Mouse (Mus musculus): Measurements from ENCODE around the gene Slf2. TPM values are rescaled to one million over a fixed set of nuclear protein-coding genes. Genes with fewer than 3 reads are reported as not detected.
A peak's percentile ranks its signal among the peaks of the same experiment; 100 is the strongest.

The Slf2 gene
- polyA plus RNA-seq, 1 experiment: 20.6 TPM

DNA sequence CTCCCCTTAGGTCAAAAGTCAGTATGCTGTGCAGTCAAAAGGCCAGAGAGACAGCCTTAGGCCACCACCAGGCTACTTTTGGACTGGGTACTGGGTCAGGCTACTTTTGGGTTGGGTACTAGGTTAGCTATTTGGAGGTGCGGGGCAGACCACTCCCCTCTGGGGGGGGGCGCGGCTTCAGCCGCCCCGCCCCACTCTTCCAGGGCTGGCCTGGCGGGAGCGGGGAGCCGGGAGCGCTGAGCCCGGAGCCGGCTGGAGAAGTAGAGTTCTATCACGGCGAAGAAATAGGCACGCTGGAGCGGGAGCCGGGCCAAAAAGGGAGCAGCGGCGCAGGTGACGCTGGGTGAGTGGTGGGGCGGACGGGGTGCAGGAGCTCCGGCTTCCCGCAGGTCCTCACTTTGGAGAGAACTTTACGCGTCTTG lies 84.0 kb downstream of the Slf2 start:
- Histone ChIP-seq H3K4me1 (ENCODE audit: control insufficient read depth, insufficient read depth, low read length) (peaks cover 12% of the 10 kb centered on the region), H3K4me3 (ENCODE audit: insufficient read depth, low read length) (peak overlapping the region; percentile 66), H3K27ac (ENCODE audit: insufficient read depth, low read depth, low read length) (no peak overlapping the region)
- TF ChIP-seq POLR2A (IDR thresholded peaks at IDR 0.05; ENCODE audit: borderline replicate concordance, low read depth, low read length): no peak
- TF ChIP-seq CTCF (IDR thresholded peaks at IDR 0.05; ENCODE audit: low read depth, low read length): no peak

GRCm38 (mm10) chr19:45015518-45016281 lies 84.7 kb downstream of the Slf2 start:
- TF ChIP-seq POLR2A (IDR thresholded peaks at IDR 0.05; ENCODE audit: borderline replicate concordance, low read depth, low read length) (no peak), CTCF (IDR thresholded peaks at IDR 0.05; ENCODE audit: low read depth, low read length) (no peak)
- peaks cover 12% of the 10 kb centered on the region for H3K4me1 ChIP-seq (ENCODE audit: control insufficient read depth, insufficient read depth, low read length)
- no peak overlapping the region for H3K27ac ChIP-seq (ENCODE audit: insufficient read depth, low read depth, low read length)
- H3K4me3 ChIP-seq (ENCODE audit: insufficient read depth, low read length): peak overlapping the region; percentile 66

DNA sequence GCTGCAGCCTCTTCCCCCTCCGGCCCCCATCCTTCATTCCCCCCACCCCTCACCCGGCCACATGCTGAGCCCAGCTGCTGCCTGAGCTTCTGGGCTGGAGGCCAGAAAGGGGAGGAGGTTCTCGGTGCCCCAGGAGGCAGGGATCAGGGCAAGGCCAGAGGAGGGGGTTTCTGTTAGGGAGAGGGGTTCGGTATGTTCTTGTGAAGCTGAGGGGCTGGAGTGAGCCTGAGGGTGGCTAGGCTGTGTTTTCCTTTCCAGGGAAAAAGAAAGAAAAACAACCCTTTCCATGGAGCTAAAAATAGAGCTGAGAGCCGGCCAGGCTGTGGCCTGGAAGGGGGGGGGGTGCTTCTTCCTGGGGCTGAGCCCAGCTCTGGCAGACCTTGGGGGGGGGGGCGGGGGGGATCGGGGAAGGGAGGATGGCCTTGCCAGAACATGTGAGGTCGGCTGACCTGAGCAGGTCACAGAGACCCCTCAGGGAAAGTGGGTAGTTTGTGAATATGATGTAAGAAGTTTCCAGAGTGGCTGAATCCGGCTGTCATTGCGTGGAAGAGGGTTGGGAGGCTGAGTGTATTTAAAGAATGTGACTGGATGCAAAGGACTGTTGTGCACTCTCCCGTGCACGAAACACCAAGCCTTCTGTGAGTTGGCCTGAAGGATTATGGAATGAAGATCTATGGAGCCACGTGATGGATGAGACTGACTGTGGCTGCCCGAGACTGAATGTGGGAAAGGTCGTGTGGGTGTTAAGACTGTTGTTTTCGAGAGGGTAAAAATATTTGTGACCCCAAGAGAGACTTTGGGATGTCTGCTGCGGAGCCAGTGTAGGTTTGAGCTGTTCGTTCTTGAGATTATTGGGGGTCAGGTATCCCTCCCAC lies 85.6 kb downstream of the Slf2 start:
- peaks cover 12% of the 10 kb centered on the region for H3K4me1 ChIP-seq (ENCODE audit: control insufficient read depth, insufficient read depth, low read length)
- no peak for TF ChIP-seq CTCF (IDR thresholded peaks at IDR 0.05; ENCODE audit: low read depth, low read length)
- no peak for TF ChIP-seq POLR2A (IDR thresholded peaks at IDR 0.05; ENCODE audit: borderline replicate concordance, low read depth, low read length)
- peak overlapping the region; percentile 65 for H3K27ac ChIP-seq (ENCODE audit: insufficient read depth, low read depth, low read length)
- peak overlapping the region; percentile 71 for H3K4me3 ChIP-seq (ENCODE audit: insufficient read depth, low read length)

DNA sequence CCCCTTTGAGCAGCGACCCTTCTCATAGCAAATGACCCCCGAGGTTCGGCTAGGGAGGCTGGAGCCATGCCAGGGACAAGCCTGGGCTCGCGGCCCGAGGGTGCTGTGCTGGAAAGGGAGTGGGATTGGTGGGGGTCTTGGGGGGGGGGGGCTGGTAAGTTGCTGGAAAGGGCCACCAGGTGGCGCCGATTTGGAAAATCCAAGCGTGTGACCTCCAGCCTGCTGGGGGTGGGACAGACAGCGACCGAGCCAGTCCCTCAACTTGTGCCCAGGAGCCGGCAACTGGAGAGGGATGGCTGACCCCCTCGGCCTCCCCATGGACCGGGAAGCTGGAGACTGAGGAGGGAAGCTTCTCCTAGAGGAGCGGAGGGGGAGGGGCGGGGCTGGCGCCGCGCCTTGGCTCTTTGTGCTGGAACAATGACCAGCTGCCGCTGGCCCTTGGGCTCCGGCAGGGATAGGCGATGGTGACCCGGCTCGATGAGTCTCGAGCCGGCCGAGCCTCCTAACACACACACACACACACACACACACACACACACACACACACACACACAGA lies 86.3 kb downstream of the Slf2 start:
- Histone ChIP-seq H3K27ac (ENCODE audit: insufficient read depth, low read depth, low read length) (peak overlapping the region; percentile 65), H3K4me1 (ENCODE audit: control insufficient read depth, insufficient read depth, low read length) (peaks cover 12% of the 10 kb centered on the region), H3K4me3 (ENCODE audit: insufficient read depth, low read length) (peak overlapping the region; percentile 71)
- TF ChIP-seq CTCF (IDR thresholded peaks at IDR 0.05; ENCODE audit: low read depth, low read length) (peak; percentile 83), POLR2A (IDR thresholded peaks at IDR 0.05; ENCODE audit: borderline replicate concordance, low read depth, low read length) (no peak)

DNA sequence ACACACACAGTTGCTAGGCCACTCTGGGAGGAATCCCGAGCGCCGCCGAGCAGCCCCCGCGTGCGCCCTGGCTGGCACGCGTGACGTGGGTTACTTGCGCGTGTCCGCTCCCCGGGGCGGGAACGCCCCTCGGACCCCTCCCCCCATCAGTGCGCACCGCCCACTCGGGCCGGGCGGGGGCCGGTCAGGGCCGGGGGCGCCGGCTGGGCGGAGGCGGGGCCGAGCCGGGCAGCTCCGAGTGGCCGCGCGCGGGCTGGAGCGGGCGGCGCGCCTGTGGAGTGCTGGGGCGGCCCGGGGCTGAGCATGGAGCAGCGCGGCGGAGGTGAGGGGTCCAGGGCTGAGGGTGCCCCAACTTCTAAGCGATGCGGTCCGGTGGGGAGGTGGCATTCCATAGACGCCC lies 87.0 kb downstream of the Slf2 start:
- H3K4me3 ChIP-seq (ENCODE audit: insufficient read depth, low read length): peak overlapping the region; percentile 71
- no peak overlapping the region for H3K27ac ChIP-seq (ENCODE audit: insufficient read depth, low read depth, low read length)
- TF ChIP-seq POLR2A (IDR thresholded peaks at IDR 0.05; ENCODE audit: borderline replicate concordance, low read depth, low read length) (no peak), CTCF (IDR thresholded peaks at IDR 0.05; ENCODE audit: low read depth, low read length) (no peak)
- H3K4me1 ChIP-seq (ENCODE audit: control insufficient read depth, insufficient read depth, low read length): peaks cover 12% of the 10 kb centered on the region

- no peak overlapping the region for H3K27ac ChIP-seq (ENCODE audit: insufficient read depth, low read depth, low read length)
- H3K4me1 ChIP-seq (ENCODE audit: control insufficient read depth, insufficient read depth, low read length): peaks cover 12% of the 10 kb centered on the region
- TF ChIP-seq POLR2A (IDR thresholded peaks at IDR 0.05; ENCODE audit: borderline replicate concordance, low read depth, low read length): no peak
- no peak for TF ChIP-seq CTCF (IDR thresholded peaks at IDR 0.05; ENCODE audit: low read depth, low read length)
- peak overlapping the region; percentile 71 for H3K4me3 ChIP-seq (ENCODE audit: insufficient read depth, low read length)
Measured at GRCm38 (mm10) chr19:45018351-45018831, 87.4 kb downstream of the Slf2 start.

DNA sequence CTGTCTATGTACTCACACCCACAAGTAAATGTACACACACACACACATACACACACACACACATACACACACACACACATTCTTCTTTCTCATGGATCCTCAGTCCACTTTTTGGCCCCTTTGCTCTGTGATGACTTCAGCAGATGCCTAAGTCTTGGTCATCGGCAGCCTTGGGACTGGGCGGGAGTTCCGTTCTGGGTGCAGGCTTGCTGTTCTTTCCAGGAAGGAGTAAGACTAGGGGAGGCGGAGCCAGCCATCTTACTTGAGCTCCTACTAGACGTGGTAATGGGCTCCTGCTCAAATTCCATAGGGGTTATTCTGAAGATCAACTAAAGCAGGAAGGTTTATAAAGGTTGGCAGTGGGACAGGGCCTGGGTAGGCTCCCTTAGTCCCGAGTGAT lies 89.4 kb downstream of the Slf2 start:
- TF ChIP-seq POLR2A (IDR thresholded peaks at IDR 0.05; ENCODE audit: borderline replicate concordance, low read depth, low read length) (no peak), CTCF (IDR thresholded peaks at IDR 0.05; ENCODE audit: low read depth, low read length) (no peak)
- Histone ChIP-seq H3K4me3 (ENCODE audit: insufficient read depth, low read length) (no peak overlapping the region), H3K4me1 (ENCODE audit: control insufficient read depth, insufficient read depth, low read length) (no peaks in the 10 kb centered on the region), H3K27ac (ENCODE audit: insufficient read depth, low read depth, low read length) (no peak overlapping the region)

DNA sequence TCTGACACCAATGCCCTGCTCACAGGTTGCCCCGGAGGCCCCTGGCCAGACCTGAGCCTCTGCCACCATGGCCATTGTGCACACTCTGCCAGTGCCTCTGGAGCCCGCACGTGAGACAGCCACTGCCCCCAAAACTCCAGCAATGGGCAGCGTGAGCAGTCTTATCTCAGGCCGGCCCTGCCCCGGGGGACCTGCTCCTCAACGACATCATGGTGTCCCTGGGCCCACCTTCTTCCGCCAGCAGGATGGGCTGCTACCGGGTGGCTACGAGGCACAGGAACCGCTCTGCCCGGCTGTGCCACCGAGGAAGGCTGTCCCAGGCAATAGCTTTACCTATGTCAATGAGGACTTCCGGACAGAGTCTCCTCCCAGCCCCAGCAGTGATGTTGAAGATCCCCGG lies 90.4 kb downstream of the Slf2 start:
- H3K27ac ChIP-seq (ENCODE audit: insufficient read depth, low read depth, low read length): no peak overlapping the region
- TF ChIP-seq CTCF (IDR thresholded peaks at IDR 0.05; ENCODE audit: low read depth, low read length) (no peak), POLR2A (IDR thresholded peaks at IDR 0.05; ENCODE audit: borderline replicate concordance, low read depth, low read length) (no peak)
- no peaks in the 10 kb centered on the region for H3K4me1 ChIP-seq (ENCODE audit: control insufficient read depth, insufficient read depth, low read length)
- no peak overlapping the region for H3K4me3 ChIP-seq (ENCODE audit: insufficient read depth, low read length)

DNA sequence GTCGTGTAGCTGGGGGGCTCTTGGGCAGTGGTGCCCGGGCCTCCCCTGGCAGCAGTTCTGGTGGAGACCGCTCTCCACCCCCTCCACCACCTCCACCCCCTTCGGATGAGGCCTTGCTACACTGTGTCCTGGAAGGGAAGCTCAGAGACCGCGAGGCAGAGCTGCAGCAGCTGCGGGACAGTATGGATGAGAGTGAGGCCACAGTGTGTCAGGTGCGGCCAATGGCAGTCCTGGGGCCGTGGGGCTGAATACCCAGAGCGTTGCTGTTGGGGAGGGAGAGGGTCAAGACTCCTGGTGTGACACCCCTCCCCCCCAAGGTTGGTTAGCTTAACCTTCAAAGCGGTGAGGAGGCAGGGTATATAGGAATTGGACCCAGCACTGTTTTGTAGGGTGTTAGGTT lies 93.0 kb downstream of the Slf2 start:
- Histone ChIP-seq H3K4me1 (ENCODE audit: control insufficient read depth, insufficient read depth, low read length) (no peaks in the 10 kb centered on the region), H3K27ac (ENCODE audit: insufficient read depth, low read depth, low read length) (no peak overlapping the region), H3K4me3 (ENCODE audit: insufficient read depth, low read length) (no peak overlapping the region)
- TF ChIP-seq CTCF (IDR thresholded peaks at IDR 0.05; ENCODE audit: low read depth, low read length) (no peak), POLR2A (IDR thresholded peaks at IDR 0.05; ENCODE audit: borderline replicate concordance, low read depth, low read length) (no peak)
